Mouse (Mus musculus) heart, embryonic 12.5 days (tissue): ENCODE results near the gene Kcnj10. TPM values are rescaled to one million over a fixed set of nuclear protein-coding genes. Genes with fewer than 3 reads are reported as not detected.

Experiments
- ATAC-seq: fragments of 200-750 bp; cut with Nextera tagmentation; 2 replicates; pipeline ENCODE4 v1.8.0; 2017; ENCODE audit warnings: moderate TSS enrichment, moderate library complexity; ENCODE audit not compliant: insufficient number of reproducible peaks, low FRiP score
- H3K27ac ChIP-seq: fragments of 300-500 bp; sonication (generic); 2 replicates; pipeline ENCODE4 v1.5.1; 2016; ENCODE audit warnings: mild to moderate bottlenecking, moderate library complexity; ENCODE audit not compliant: poor library complexity, severe bottlenecking
- H3K27me3 ChIP-seq: fragments of 300-500 bp; sonication (generic); replicated peaks from 2 replicates; pipeline ENCODE4 v1.6.1; 2016; ENCODE audit warnings: mild to moderate bottlenecking, moderate library complexity
- H3K36me3 ChIP-seq: fragments of 300-500 bp; sonication (generic); 2 replicates; pipeline ENCODE4 v1.6.1; 2016; ENCODE audit warnings: mild to moderate bottlenecking, moderate library complexity
- H3K4me1 ChIP-seq: fragments of 300-500 bp; sonication (generic); replicated peaks from 2 replicates; pipeline ENCODE4 v1.6.1; 2016; ENCODE audit warnings: mild to moderate bottlenecking
- H3K4me2 ChIP-seq: fragments of 300-500 bp; sonication (generic); 2 replicates; pipeline ENCODE4 v1.6.1; 2016; ENCODE audit warnings: mild to moderate bottlenecking, moderate library complexity
- H3K4me3 ChIP-seq: fragments of 300-500 bp; sonication (generic); 2 replicates; pipeline ENCODE4 v1.5.1; 2016; ENCODE audit warnings: mild to moderate bottlenecking
- H3K9ac ChIP-seq: fragments of 300-500 bp; sonication (generic); 2 replicates; pipeline ENCODE4 v1.6.1; 2016; ENCODE audit warnings: mild to moderate bottlenecking, moderate library complexity
- H3K9me3 ChIP-seq: fragments of 300-500 bp; sonication (generic); replicated peaks from 2 replicates; pipeline ENCODE4 v1.6.1; 2016; ENCODE audit warnings: mild to moderate bottlenecking, moderate library complexity
- WGBS: fragments of 180-500 bp; shearing (Covaris S2); methylation state at CpG from one replicate; pipeline ENCODE4 v1.1.7; 2016; 5-methylcytosine and 5-hydroxymethylcytosine counted together
- polyA plus RNA-seq: library from polyadenylated mRNA; unstranded; fragments of >200 nt; fragmentation: Nextera tagmentation; extraction: Ambion mirVana; gene quantifications from 2 replicates; pipeline ENCODE4 v1.2.1, GENCODE M21; 2016

Gene Kcnj10
- polyA plus RNA-seq, 1 experiment from 2014 or later, result not detected

GRCm38 (mm10) chr1:172323801-172324359 lies 17.1 kb upstream of the Kcnj10 start:
- H3K36me3 ChIP-seq, result peaks cover 8% of the 10 kb centered on the region; the same call in 1 of the 2 replicates
- H3K4me2 ChIP-seq, result no peak overlapping the region
- peaks cover 10% of the 10 kb centered on the region for H3K4me1 ChIP-seq
- no peaks in the 10 kb centered on the region for H3K9me3 ChIP-seq
- ATAC-seq, result no peak
- no peak overlapping the region for H3K4me3 ChIP-seq
- no peak overlapping the region for H3K9ac ChIP-seq
- WGBS, result 42% methylated on average over 6 of the region's 6 CpGs
- H3K27me3 ChIP-seq, result peaks cover 85% of the 10 kb centered on the region
- no peak overlapping the region for H3K27ac ChIP-seq

- WGBS, result 11% methylated on average over 7 of the region's 7 CpGs
- ATAC-seq, result peak; percentile 47; the same call in 1 of the 2 replicates
- no peaks in the 10 kb centered on the region for H3K9me3 ChIP-seq
Measured at GRCm38 (mm10) chr1:172324725-172325124, 16.3 kb upstream of the Kcnj10 start.

GRCm38 (mm10) chr1:172325680-172326535 lies 15.1 kb upstream of the Kcnj10 start:
- H3K9ac ChIP-seq, result peak overlapping the region; percentile 66
- H3K27ac ChIP-seq, result no peak overlapping the region
- WGBS, result 14% methylated on average over 94 of the region's 94 CpGs
- H3K4me2 ChIP-seq, result peak overlapping the region; percentile 92
- ATAC-seq, result no peak
- peaks cover 10% of the 10 kb centered on the region for H3K4me1 ChIP-seq
- H3K36me3 ChIP-seq, result no peaks in the 10 kb centered on the region
- H3K9me3 ChIP-seq, result no peaks in the 10 kb centered on the region
- peaks cover 98% of the 10 kb centered on the region for H3K27me3 ChIP-seq
- peak overlapping the region; percentile 55 for H3K4me3 ChIP-seq

More at GRCm38 (mm10) chr1:172324725-172325124, 16.3 kb upstream of the Kcnj10 start:
- Histone ChIP-seq H3K4me3 (no peak overlapping the region), H3K27ac (no peak overlapping the region), H3K4me1 (peaks cover 10% of the 10 kb centered on the region), H3K27me3 (peaks cover 91% of the 10 kb centered on the region), H3K36me3 (no peaks in the 10 kb centered on the region; the same call in 1 of the 2 replicates), H3K4me2 (no peak overlapping the region), H3K9ac (no peak overlapping the region)

DNA sequence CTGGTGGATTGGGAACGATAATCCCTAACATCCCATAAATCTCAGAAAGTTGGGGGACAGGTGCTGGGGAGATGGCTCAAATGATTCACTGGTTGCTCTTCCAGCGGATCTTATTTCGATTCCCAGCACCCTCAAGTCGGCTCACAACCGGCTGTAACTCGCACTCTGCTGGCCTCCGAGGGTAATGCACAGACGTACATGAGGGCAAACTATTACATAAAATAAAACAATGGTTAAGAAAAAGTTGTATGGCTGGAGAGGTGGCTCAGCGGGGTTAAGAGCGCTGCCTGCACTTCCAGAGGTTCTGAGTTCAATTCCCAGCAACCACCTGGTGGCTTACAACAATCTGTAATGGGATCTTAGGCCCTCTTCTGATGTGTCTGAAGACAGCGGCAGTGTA lies 14.3 kb upstream of the Kcnj10 start:
- ATAC-seq, result no peak
- Histone ChIP-seq H3K4me1 (peaks cover 10% of the 10 kb centered on the region), H3K9me3 (no peaks in the 10 kb centered on the region), H3K36me3 (no peaks in the 10 kb centered on the region), H3K27me3 (peaks cover 98% of the 10 kb centered on the region), H3K9ac (peak overlapping the region; percentile 66; the same call in 1 of the 2 replicates), H3K4me2 (peak overlapping the region; percentile 92), H3K27ac (no peak overlapping the region), H3K4me3 (peak overlapping the region; percentile 55)
- WGBS, result 44% methylated on average over 11 of the region's 11 CpGs

DNA sequence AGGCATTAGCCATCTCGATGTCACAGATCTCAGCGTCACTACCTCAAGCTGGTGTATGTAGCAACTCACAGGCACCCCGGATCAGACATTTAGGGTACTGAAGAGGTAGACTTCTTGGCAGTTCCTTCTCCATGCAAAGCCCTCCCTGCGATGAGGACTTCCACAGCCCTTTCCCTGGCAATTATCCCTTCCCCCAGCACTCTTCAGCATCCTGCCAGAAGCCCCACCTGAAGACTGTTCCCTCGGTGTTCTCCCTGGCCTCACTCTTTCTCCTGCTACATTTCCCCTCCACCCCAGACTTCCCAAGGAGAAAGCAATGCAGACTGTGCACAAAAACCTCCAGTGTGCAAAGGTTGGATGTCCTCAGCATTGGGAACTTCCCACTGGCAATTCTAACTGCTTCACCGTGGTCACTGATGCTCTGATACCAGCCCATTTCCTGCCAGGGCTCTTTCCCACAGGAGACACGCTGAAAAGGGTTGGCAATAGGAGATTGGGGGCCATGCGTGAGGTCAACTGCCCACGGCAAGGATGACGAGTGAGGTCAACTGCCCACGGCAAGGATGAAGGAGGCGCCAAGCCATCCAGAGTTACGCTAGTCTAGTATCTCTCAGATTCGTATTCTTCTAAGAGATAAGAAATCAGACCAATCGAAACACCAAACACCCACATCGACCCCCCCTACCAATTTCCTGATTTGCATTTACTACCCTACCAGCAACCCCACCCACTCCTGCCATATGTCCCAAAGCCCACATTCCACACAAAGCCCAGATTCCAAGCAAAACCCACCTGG lies 13.6 kb upstream of the Kcnj10 start:
- Histone ChIP-seq H3K27me3 (peaks cover 96% of the 10 kb centered on the region), H3K9ac (no peak overlapping the region), H3K9me3 (no peaks in the 10 kb centered on the region), H3K4me2 (no peak overlapping the region), H3K4me1 (peaks cover 10% of the 10 kb centered on the region), H3K4me3 (no peak overlapping the region), H3K36me3 (no peaks in the 10 kb centered on the region), H3K27ac (no peak overlapping the region)
- 77% methylated on average over 16 of the region's 16 CpGs for WGBS
- ATAC-seq, result no peak

DNA sequence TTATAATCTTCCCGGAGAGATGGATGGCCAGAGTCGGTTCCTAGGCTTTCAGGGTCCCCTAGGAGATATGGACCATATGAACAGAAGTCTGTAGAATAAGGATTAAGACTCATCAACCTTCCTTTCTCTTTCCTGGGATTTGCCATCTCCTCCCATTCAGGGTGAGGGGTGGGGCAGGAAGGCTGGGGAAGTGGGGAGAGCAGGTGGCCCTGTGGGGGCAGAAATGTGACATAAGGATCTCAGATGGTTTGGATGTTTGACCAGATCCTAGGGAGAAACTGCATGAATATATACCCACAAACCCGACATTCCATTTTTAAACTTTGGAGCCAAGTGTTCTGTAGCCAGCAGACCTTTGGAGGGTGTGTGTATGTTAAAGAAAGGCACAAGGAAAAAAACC lies 13.0 kb upstream of the Kcnj10 start:
- Histone ChIP-seq H3K27me3 (peaks cover 95% of the 10 kb centered on the region), H3K4me2 (no peak overlapping the region), H3K4me1 (peaks cover 10% of the 10 kb centered on the region), H3K36me3 (no peaks in the 10 kb centered on the region), H3K27ac (no peak overlapping the region), H3K9me3 (no peaks in the 10 kb centered on the region), H3K4me3 (no peak overlapping the region), H3K9ac (no peak overlapping the region)
- WGBS, result 80% methylated on average over 3 of the region's 3 CpGs
- ATAC-seq, result no peak

GRCm38 (mm10) chr1:172328461-172328860 lies 12.5 kb upstream of the Kcnj10 start:
- 73% methylated on average over 7 of the region's 7 CpGs for WGBS

GRCm38 (mm10) chr1:172329131-172329530 lies 11.9 kb upstream of the Kcnj10 start, which contains the start of gene Kcnj9:
Gene Kcnj9, minus strand, starts transcription at chr1:172329318.
- no peak for ATAC-seq
- H3K27me3 ChIP-seq, result peaks cover 96% of the 10 kb centered on the region
- H3K9ac ChIP-seq, result no peak within 1 kb of the TSS
- H3K4me1 ChIP-seq, result peaks cover 10% of the 10 kb centered on the region
- no peaks in the 10 kb centered on the region for H3K9me3 ChIP-seq
- no peak within 1 kb of the TSS for H3K4me2 ChIP-seq
- H3K27ac ChIP-seq, result no peak within 1 kb of the TSS
- H3K36me3 ChIP-seq, result no peaks in the 10 kb centered on the region
- H3K4me3 ChIP-seq, result no peak within 1 kb of the TSS
- WGBS, result 20% methylated on average over 9 of the region's 9 CpGs

More at GRCm38 (mm10) chr1:172328461-172328860, 12.5 kb upstream of the Kcnj10 start:
- Histone ChIP-seq H3K9ac (no peak overlapping the region), H3K4me2 (no peak overlapping the region), H3K27ac (no peak overlapping the region), H3K27me3 (peaks cover 95% of the 10 kb centered on the region), H3K9me3 (no peaks in the 10 kb centered on the region), H3K36me3 (no peaks in the 10 kb centered on the region), H3K4me1 (peaks cover 10% of the 10 kb centered on the region), H3K4me3 (no peak overlapping the region)
- ATAC-seq, result no peak

GRCm38 (mm10) chr1:172329616-172330015 lies 11.4 kb upstream of the Kcnj10 start:
- H3K27ac ChIP-seq, result no peak overlapping the region
- no peak overlapping the region for H3K4me2 ChIP-seq
- peaks cover 10% of the 10 kb centered on the region for H3K4me1 ChIP-seq
- H3K9me3 ChIP-seq, result no peaks in the 10 kb centered on the region
- H3K9ac ChIP-seq, result no peak overlapping the region
- H3K4me3 ChIP-seq, result no peak overlapping the region
- 68% methylated on average over 6 of the region's 6 CpGs for WGBS
- H3K27me3 ChIP-seq, result peaks cover 96% of the 10 kb centered on the region
- ATAC-seq, result no peak
- no peaks in the 10 kb centered on the region for H3K36me3 ChIP-seq

DNA sequence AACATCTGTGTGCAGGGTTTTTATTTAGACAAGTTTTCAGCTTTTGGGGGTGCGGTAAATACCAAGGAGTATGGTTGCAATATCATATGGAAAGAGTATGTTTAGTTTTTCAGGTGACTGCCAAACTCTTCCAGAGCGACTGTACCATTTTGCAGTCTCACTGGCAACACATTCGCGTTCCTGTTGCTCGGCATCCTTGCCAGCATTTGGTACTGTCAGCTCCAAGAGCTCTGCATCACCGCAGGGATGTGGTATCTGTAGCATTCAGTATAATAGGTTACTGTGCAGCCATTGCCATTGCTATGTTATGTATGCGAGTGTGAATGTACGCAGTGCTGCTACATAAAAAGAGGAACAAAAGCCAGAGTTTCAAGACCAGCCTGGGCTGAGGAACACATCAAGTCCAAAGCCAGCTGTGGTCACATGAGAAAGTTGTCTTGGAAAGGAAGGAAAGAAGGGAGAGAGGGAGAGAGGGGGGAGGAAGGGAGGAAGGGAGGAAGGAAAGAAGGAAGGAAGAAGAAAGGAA lies 9.5 kb upstream of the Kcnj10 start:
- Histone ChIP-seq H3K4me2 (no peak overlapping the region), H3K27me3 (peaks cover 94% of the 10 kb centered on the region), H3K4me3 (no peak overlapping the region), H3K36me3 (no peaks in the 10 kb centered on the region), H3K9ac (no peak overlapping the region), H3K27ac (no peak overlapping the region), H3K4me1 (no peaks in the 10 kb centered on the region), H3K9me3 (no peaks in the 10 kb centered on the region)
- WGBS, result 61% methylated on average over 8 of the region's 8 CpGs
- no peak for ATAC-seq

DNA sequence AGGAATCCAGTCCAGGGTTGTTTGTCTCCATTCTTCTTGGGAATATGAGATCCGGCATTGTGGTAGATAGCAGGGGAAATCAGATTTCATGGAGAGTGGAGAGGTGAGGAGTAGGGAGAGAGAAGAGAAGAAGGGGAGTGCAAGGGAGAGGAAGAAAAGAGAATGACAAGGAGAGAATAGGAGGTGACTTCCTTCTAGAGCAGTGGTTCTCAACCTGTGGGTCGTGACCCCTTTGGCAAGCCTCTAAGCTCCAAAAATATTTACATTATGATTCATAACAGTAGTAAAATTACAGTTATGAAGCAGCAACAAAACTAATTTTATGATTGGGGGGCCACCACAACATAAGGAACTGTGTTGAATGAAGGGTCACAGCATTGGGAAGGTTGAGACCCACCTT lies 8.1 kb upstream of the Kcnj10 start:
- Histone ChIP-seq H3K9me3 (no peaks in the 10 kb centered on the region), H3K4me2 (no peak overlapping the region), H3K27me3 (peaks cover 89% of the 10 kb centered on the region), H3K4me3 (no peak overlapping the region), H3K9ac (no peak overlapping the region), H3K27ac (no peak overlapping the region), H3K36me3 (no peaks in the 10 kb centered on the region), H3K4me1 (no peaks in the 10 kb centered on the region)
- ATAC-seq, result no peak
- 64% methylated on average over 2 of the region's 2 CpGs for WGBS
